Mouse (Mus musculus): ENCODE results near the gene Ptgir. TPM values are rescaled to one million over a fixed set of nuclear protein-coding genes. Genes with fewer than 3 reads are reported as not detected.
A peak's percentile ranks its signal among the peaks of the same experiment; 100 is the strongest.

Ptgir gene
- total and polyA plus RNA-seq, 3 experiments: 0.98 to 4.8 (median 3.8) TPM

DNA sequence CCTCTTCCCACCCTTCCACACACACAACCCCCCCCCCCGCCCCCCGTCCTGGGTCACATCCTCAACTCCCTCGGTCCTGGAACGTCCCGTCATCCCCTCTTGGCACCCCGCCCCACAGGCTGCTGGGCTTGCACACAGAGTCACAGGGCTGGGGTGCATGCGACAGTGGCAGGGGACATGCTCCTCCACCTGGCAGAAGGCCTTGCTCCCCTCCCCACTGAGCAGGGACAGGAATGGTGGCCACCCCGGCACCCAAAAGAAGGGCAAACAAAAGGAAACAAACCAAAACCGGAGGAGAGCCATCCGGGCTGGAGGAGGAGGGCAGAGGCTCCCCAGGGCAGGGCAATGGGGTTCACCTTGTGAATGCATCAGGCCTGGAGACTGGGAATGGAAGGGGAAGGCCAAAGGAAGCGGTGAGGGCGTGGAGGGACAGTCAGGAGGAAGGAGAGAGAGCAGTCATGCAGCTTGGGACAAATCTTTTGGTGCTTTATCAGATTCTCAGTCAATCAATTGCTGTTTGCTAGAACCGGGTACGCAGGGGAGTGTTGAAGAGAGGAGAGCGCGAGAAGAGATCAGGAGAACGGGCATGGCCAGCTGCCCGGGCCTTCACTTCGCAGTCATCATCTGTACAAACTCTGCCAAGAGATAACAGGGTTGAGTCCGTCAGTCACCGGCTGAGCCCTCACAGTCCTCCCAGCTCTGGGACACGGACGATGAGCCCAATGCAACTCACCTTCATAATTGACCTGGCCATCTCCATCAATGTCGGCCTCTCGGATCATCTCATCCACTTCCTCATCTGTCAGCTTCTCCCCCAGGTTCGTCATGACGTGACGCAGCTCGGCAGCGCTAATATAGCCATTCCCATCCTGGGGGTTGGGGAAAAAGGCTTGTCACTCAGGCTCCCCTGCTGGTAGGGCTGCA, 10.3 kb downstream of the Ptgir start:
- no peak for DNase-seq

DNA sequence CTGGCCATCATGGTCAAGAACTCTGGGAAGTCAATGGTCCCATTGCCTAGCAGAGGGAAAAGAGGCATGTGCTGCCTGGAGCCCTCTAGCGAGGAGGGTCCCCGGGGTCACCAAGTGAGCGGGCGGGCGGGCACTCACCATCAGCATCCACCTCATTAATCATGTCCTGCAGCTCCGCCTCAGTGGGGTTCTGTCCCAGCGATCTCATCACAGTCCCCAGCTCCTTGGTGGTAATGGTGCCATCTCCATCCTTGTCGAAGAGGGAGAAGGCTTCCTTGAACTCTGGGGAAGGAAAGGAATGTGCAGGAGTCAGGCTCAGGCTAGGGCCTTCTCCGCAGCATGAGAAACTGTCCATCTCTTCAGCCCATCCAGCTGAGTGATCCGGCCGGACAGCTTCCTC, 11.2 kb downstream of the Ptgir start:
- no peak for DNase-seq

DNA sequence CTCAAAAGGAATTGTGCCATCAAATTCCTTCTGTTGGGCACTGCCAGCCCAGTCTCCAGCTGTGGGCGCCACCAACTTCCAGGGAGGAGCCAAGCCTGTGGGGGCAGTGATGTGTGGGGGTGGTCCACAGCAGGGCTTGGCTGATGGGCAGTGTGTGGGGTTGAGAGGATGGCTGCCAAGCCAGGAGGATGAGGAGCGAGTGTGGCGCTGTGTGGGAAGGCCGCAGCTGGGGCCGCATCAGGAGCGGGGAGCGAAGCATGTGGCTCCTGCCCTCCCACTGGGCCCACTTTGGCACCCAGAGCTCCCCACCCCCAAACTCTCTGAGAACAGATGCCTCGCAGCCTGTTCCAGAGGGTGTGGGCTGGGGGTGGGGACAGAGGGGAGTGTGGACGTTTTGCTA, 11.7 kb downstream of the Ptgir start:
- DNase-seq: no peak

DNA sequence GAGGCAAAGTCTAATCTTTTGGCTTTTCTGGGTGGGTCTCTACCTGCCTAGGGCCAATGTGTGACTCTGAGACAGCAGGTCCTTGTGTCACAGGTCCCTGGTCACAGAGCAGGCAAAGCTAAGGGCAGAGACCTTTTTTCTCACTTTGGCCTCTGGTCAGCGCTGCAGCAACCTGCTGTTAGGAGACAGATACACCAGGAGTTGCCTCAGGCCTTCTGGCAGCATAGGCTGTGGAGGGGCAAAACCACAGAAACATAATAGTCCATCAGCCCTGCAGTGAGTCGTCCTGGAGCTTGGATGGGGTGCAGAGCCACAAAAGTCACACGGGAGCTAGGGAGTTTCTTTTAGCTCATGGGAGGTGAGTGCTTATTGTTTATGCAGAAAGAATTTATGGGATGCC, 12.4 kb downstream of the Ptgir start:
- no peak for DNase-seq

DNA sequence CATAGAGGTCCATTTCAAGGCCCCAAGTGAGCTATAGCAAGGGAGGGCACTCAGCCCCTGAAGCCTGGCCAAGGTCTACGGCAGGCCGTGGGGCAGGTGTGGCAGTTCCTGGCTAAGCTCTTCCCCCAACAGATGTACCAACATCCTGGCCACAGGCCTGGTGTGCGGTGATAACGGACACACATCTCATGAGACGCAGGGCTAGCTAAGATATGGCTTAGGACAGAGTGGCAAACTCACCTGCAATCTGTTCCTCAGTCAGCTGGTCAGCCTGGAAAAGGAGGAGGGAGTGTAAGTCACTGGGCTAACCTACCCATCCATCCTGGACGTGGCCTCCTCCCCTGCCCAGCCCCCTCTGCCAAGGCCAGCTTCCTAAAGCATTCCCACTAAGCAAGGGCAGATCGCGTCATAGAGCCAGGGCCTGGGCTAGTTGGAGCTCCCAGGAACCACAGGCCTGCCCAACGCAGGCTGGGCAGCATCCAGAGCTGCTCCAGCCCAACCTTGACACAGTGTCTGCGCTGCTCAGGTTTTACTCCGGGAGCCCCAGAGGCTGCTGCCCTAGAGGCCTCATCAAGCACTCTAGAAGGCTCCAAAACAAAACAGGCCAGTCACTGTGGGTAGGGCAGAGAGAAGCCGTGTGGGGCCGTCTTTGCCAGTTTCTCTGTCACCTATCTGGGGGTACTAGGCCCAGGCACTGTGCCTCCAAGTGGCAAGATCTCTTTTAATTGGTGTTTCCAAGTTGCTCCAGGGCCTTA, 13.3 kb downstream of the Ptgir start:
- DNase-seq: peak; percentile 80

DNA sequence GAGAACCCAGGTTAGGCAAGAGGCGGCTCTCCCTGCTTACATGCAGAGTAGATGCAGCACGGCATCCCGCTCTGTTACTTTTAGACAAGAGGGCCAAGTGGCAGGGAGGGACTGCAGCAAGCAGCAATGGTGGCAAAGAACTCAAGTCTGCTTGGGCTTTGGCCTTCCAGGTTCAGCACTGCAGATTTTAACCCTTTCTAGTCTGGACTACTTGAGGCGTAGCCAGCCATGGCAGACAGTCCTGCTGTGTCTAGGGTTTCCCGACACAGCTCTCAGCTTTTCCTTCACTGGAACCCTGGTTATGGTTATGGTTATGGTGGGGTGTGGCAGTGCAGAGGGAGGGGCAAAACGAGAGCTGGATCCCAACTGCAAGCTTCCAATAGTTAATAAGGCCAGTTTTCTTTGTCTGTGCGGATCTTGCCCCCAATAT, 13.9 kb downstream of the Ptgir start:
- DNase-seq: no peak

DNA sequence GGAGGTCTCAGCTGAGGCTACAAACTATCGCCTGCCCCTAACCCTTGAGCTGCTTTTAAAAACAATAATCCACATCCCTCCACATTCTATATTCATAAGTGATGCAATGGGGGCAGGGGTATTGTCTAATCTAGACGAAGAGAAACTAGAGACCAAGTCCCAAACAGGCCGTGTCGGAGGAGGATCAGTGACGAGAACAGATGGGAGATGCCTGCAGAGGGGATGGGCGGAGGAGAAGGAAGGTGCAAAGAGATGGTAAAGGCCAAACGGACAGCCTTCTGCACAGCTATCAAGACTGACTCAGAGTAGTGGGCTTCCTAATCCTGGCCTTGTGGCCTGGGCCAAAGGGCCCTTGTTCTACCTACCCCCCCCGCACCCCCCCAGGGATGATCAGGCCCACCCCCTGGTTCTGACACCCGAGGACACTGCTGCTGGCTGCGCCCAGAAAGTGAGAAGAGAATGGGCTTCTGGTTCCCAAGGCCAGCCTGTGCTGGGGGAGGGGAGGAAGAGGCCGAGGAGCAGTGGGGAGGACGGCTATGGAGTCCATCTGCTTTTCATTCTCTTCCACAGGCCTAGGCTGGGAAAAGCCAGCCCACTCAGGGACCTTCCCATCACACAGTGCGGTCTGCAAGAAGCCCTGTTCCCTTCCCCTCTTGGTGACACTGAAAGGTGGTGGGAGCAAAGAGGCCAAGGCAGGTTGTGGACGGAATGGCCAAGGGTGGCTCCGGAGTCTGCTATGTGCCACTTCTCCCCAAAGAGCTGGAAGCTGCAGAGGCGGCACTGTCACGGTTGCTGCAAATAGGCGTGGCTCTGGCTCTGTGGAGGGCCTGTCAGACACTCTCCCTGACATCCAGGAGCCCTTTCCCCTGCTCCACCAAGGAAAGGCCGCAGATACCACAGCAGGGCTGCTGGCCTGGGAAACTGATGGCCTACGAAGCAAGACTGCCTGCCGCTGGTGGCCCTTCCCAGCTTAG, 14.8 kb downstream of the Ptgir start:
- DNase-seq: peak; percentile 62

DNA sequence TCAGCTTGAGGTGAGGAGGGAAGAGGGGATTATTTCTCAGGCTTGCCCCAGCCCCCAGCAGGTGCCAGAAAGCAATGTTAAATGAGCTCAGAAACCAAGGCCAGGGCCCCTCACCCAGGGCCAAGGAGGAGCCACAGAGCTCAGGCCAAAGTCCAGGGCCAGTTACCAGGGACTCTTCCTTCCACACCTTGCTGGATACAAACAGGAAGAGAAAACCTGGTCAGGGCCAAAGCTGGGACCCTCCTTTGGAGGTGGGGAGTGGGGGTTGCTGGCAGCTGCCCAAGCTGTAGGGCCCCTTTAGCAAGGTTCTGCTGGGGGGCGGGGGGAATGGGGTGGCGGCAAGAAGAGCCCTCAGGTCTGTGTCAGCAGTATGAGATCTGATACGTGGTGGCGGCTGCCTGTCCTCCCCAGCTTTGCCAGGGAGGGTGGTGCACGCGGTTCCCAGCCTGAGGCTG, 15.6 kb downstream of the Ptgir start:
- peak; percentile 41 for DNase-seq

DNA sequence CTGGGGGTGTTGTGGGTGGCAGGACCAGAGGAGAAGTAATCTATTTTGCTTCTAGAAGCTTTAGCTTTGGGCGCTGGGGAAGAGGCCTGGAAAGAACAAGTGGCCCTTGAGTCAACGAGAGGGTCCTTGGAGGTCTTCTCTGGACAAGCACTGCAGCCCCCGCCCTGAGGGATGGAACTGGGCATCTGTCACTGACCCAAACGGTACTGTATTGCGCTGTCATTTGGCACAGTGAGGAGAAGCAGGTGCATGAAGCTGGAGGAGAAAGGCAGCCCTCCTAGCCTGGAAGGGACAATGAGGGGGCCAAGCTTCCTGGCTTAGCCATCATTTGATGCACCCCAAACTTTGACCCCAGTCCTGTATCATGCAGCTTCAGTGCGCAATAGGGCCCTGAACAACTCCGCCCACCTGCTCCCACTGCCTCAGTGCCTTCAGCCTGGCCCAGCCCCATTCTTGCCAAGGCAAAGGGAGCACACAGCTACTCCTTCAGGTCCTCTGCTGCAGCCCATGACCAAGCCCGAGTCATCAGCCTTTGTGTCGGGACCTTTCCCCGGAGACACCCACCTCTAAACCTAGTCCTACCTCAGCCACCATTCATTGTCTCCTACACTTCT, 16.2 kb downstream of the Ptgir start:
- peak; percentile 59 for DNase-seq

DNA sequence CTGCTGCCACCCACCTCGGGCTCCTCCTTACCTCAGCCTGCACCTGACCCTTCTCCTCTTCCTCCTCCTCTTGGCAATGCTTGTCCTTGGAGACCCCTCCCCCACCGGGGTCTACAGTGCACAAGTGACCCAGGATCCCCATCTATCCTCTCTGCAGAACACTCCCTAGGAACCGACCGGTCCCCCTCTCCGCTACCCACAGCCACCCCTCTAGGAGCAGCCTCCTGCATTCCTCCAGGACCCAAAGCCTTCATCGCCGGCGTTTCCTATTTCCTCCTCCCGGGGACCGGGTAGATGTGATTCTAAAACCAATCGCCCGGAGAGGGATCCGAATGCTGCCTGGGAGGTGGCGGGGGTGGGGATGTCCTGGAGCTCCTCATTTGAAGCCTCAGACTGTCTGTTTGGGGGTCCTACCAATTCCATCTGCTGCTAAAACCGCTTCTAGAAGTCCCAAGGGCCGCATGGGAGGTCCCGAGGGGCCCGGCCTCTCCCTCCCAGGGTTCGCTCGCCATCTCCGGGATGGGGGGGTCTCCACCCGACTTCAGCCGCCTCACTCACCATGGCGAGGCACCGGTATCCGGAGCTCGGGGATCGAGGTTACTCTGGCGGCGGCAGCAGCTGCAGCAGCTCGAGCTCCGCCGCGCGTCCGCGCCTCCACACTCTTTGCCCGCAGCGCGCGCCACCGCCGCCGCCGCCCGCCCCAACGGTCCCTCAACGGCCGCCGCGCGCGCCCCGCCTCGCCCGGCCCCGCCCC, 17.2 kb downstream of the Ptgir start:
- DNase-seq: peak; percentile 65

DNA sequence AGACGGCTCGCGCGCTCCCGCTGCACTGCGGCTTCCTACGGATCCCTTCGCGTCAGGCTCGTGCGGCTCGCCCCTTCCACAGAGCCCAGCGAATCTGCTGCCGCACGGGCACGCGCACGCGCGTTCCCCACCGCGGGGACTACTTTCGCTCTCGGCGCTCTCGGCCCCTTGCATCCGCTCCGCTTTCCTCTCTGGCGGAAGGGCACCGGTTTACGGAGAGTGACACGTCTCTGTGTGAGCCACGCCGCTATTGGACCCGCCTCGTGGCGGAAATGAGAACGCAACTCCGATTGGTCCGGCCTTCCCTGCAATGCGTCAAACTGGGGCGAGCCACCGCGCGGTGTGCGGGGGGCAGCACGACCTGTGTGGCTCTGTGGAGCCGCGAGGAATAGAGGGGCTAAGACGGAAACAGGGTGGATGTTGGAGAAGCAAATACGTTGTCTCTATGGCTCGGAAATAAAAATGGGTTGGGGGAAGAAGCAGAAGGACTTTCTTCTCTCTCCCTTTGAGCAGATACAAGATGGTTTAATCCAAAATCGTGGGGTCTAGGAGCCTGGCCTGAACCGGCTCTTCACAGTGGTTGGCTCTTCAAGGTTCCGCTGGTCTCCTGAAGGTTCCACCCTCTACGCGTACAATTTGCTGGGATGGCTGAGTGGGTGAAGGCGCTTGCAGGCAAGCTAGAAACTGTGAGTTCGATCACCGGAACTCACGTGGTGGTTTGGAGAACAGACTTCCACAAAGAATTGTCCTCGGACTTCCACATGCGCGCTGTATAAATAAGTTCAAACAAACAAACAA, 17.9 kb downstream of the Ptgir start, which contains the start of gene Calm3:
Gene Calm3 (minus strand): TSS at position 78 of the 798 bp plus-strand sequence.
- DNase-seq: peak; percentile 100

DNA sequence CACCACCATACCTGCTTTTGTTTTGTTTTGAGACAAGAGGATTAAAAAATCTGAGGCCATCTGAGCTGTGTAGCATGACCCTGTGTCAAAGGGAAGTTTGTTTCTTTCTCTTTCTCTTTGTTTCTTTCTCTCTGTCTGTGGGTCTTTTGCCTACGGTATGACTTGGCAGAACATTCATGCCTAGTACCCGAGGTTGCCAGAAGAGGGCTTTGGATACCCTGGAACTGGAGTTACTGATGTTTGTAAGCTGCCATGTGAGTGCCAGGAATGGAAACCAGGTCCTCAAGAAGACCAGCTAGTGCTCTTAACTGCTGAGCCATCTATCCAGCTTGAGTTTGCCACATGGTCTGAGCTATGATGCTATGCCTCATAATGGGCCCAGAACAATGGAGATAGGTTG, 22.1 kb downstream of the Ptgir start:
- no peak for DNase-seq

DNA sequence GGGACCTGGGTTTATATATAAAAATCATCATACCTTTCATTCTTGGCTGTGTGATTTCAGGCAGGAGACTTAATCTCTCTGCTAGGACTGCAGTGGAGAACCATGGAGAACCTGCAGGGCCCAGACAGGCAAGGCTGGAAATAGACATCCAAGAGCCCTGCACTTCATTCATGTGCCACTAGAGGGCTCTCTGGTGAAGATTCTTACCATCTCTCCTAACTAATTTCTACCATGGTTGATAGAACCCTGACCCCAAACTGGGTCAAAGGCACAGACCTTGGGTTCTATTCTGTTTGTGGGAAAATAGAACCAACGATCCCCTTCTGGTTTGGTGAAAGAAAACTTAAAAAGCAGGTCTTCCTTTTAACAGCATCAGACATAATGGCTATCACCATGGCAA, 24.6 kb downstream of the Ptgir start:
- peak; percentile 70 for DNase-seq

DNA sequence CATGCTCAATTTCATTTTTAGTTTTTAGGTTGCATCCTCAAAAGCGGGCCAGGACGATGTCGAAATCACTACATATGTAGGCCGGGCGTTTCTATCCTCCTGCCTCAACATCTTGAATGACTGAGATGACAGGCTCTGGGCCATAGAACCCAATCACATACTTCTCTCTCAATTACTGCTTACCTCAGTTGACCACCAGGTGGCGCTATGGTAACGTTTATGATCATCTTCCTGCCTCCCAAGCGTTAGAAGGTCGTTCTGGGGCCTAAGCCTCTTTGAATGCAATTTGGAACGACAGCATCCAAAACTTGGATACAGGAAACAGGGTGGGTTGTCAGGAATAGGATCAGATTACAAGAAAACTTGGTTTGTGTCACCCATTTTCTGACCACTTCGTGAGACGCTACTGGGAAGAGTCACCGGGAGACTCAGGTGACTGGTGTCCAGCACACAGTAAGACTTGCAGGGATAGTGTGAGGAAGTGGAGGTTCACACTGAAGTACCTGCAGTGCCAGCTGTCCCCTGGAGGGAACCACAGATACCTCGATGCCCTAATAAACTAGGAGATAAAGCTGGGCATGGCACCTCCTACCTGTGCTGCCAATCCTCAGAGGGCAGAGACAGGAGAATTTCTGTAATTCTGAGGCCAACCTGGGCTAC, 25.8 kb downstream of the Ptgir start:
- DNase-seq: peak; percentile 79

DNA sequence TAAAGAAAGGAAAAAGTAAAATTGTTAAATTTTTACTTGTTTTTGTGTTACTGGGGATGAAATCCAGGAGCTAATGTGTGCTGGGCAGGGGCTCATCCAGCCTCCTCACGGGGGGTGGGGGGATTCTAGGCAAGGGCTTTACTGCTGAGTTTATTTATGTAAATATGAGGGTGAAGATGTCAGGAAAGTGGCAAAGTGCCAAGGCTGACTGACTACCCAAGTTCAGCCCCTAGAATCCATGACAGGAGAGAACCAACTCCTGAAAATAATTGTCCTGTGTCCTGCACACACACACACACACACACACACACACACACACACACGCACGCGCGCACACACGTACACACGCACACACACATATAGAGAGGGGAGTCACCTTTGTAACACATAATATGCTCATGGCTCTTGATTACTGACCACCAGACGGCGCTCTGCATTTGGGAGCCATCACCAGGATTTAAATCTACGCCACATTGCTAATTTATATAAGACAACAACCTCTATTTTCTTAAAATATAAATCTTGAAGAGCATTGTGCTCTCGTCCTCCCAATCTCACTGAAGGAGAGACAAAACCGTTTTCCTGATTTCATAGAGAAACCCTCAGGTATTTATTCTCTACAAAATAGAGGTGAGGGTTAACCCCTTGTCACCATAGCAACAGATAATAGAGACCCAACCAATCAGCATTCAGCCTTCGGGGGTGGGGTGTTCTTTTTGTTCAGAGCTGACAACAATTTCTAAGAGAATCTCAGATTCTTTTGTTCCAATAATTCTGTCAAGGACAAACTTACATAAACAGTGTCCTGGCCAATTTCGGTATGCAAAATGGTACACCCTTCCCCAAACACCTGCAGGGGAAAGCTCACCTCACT, 26.7 kb downstream of the Ptgir start:
- DNase-seq: no peak

DNA sequence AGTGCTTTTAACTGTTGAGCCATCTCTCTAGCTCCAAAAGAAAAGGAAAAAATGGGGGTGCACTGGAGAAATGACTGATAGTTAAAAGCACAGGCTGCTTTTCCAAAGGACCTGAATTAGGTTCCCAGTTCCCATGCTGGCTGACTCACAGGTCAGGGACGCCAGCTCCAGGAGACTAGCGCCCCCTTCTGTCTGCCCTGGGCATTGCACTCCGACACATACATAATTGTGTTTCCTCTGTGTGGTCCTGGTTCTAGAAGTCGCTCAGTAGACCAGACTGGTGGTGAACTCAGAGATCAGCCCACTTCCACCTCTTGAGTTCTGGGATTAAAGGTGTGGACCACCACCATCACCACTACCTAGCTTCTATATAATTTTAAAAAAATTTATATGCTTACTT, 31.0 kb downstream of the Ptgir start:
- DNase-seq: no peak

DNA sequence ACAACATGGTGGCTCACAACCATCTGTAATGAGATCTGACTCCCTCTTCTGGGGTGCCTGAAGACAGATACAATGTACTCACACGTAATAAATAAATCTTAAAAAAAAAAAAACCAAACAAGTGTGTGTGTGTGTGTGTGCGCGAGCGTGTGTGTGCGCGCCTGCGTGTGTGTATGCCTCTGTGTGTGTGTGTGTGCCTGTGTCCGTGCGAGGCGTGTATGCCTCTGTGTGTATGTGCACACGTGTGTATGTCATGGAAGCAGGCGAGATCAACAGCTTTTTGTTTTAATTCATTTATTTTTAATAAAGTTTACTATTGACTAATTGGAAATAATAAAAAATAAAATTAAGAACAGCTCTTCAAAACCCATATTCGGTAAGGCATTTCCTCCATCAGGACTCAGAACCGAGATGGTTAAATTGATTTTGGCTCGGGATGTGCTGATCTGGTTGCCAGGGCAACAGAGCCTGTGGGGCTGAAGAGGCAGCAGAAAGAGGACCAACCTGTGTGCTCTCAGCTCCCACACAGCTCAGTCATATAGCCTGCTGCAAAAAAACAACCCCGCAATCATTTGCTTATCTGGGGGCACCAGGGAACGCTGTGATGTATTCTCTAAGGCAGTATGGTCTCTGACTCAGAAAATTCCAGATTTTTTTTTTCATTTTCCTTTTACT, 32.0 kb downstream of the Ptgir start:
- DNase-seq: no peak

All from adrenal gland, adult 2 months (tissue).